Mouse (Mus musculus) myocyte (in vitro differentiated cells): Measurements from ENCODE around the gene Rpa2. TPM values are rescaled to one million over a fixed set of nuclear protein-coding genes. Genes with fewer than 3 reads are reported as not detected.

Source experiments
- H3K27me3 ChIP-seq: one replicate; pipeline ENCODE4 v1.6.1; 2011; ENCODE audit not compliant: control insufficient read depth, insufficient read depth, insufficient read length
- H3K36me3 ChIP-seq: one replicate; pipeline ENCODE4 v1.6.1; 2011; ENCODE audit not compliant: control insufficient read depth, insufficient read depth
- H3K4me2 ChIP-seq: one replicate; pipeline ENCODE4 v1.6.1; 2011; ENCODE audit warnings: low read depth, control low read depth
- H3K4me3 ChIP-seq: one replicate; pipeline ENCODE4 v1.5.1; 2011; ENCODE audit warnings: mild to moderate bottlenecking, control low read depth, moderate library complexity
- H3K79me2 ChIP-seq: one replicate; pipeline ENCODE4 v1.6.1; 2011; ENCODE audit not compliant: control insufficient read depth, insufficient read depth
- H3ac ChIP-seq: one replicate; pipeline ENCODE4 v1.6.1; 2011; ENCODE audit not compliant: control insufficient read depth, insufficient read length
- CEBPB ChIP-seq: IDR thresholded peaks from 2 replicates; pipeline ENCODE4 v1.6.1; 2011; ENCODE audit warnings: mild to moderate bottlenecking, moderate library complexity; ENCODE audit not compliant: poor library complexity, insufficient read depth, severe bottlenecking
- E2F4 ChIP-seq: IDR thresholded peaks from one replicate; pipeline ENCODE4 v1.6.1; 2011; ENCODE audit warnings: mild to moderate bottlenecking, control low read depth, moderate library complexity; ENCODE audit not compliant: insufficient read depth
- MAX ChIP-seq: IDR thresholded peaks from one replicate; pipeline ENCODE4 v1.6.1; 2011; ENCODE audit warnings: low read depth, mild to moderate bottlenecking, control low read depth
- MYOD1 ChIP-seq, 3 experiments: IDR thresholded peaks; one replicate each; pipeline ENCODE4 v1.6.1; 2011; ENCODE audit warnings: control low read depth in 2 of 3, low read depth in 2 of 3, mild to moderate bottlenecking in 2 of 3, moderate library complexity in 1 of 3; ENCODE audit not compliant: insufficient read length in 2 of 3, control insufficient read depth in 1 of 3
- MYOG ChIP-seq, 3 experiments: IDR thresholded peaks; one replicate each; pipeline ENCODE4 v1.6.1; 2011; ENCODE audit warnings: control low read depth in 2 of 3, low read depth in 2 of 3, mild to moderate bottlenecking in 2 of 3; ENCODE audit not compliant: insufficient read length in 2 of 3, control insufficient read depth in 1 of 3, insufficient read depth in 1 of 3
- POLR2A ChIP-seq: IDR thresholded peaks from one replicate; pipeline ENCODE4 v1.6.1; 2011; ENCODE audit warnings: low read depth, mild to moderate bottlenecking, control low read depth, moderate library complexity; ENCODE audit not compliant: insufficient read length
- POLR2AphosphoS2 ChIP-seq: IDR thresholded peaks from one replicate; pipeline ENCODE4 v1.6.1; 2011; ENCODE audit warnings: low read depth, control low read depth; ENCODE audit not compliant: insufficient read length
- REST ChIP-seq: IDR thresholded peaks from one replicate; pipeline ENCODE4 v1.6.1; 2011; ENCODE audit warnings: mild to moderate bottlenecking, control low read depth, moderate library complexity; ENCODE audit not compliant: insufficient read depth, insufficient read length
- SRF ChIP-seq: IDR thresholded peaks from one replicate; pipeline ENCODE4 v1.6.1; 2011; ENCODE audit warnings: low read depth; ENCODE audit not compliant: control insufficient read depth, insufficient read length
- TCF12 ChIP-seq: IDR thresholded peaks from one replicate; pipeline ENCODE4 v1.6.1; 2011; ENCODE audit warnings: mild to moderate bottlenecking, control low read depth; ENCODE audit not compliant: poor library complexity, insufficient read depth, severe bottlenecking
- TCF3 ChIP-seq: IDR thresholded peaks from one replicate; pipeline ENCODE4 v1.6.1; 2011; ENCODE audit warnings: low read depth, control low read depth; ENCODE audit not compliant: insufficient read length
- USF1 ChIP-seq: IDR thresholded peaks from one replicate; pipeline ENCODE4 v1.6.1; 2011; ENCODE audit warnings: low read depth, mild to moderate bottlenecking, control low read depth, moderate library complexity
- polyA plus RNA-seq: library from polyadenylated mRNA; unstranded; fragments of >200 nt; fragmentation: generic; extraction: Trizol; gene quantifications from one replicate; pipeline ENCODE4 v1.2.1, GENCODE M21; 2012; ENCODE audit warnings: missing spikeins

The Rpa2 gene
- polyA plus RNA-seq, 1 experiment: 13.9 TPM

DNA sequence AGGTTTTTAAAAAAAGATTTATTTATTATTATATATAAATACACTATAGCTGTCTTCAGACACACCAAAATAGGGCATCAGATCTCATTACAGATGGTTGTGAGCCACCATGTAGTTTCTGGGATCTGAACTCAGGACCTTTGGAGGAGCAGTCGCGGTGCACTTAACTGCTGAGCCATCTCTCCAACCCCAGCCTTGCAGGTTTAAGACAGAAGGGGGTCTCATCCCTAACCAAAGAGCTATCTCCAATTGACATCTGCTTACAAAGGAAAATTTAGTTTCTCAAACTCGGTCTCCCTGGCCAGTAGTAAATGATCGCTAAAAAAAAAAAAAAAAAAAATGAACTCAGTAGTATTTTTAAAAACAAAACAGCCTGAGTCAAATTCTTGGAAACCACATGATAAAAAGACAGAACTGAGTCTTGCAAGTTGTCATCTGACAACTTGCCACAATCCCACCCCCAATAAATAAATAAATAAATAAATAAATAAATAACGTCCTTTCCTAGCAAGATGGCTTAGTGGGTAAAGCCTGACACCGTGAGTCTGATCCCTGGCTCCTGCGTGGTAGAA, 38.6 kb downstream of the Rpa2 start:
- no peaks in the 10 kb centered on the region for H3K36me3 ChIP-seq
- no peak overlapping the region for H3K4me3 ChIP-seq
- no peak overlapping the region for H3K4me2 ChIP-seq
- no peak overlapping the region for H3ac ChIP-seq
- H3K27me3 ChIP-seq: no peaks in the 10 kb centered on the region
- TF ChIP-seq MYOD1 (IDR thresholded peaks at IDR 0.05; ENCODE audit: control insufficient read depth in 1 of 3, insufficient read length in 2 of 3, low read depth in 2 of 3): no peak
- H3K79me2 ChIP-seq: no peaks in the 10 kb centered on the region

- Histone ChIP-seq H3K36me3 (no peaks in the 10 kb centered on the region), H3K4me3 (no peak overlapping the region), H3K4me2 (peak overlapping the region; percentile 57), H3K79me2 (no peaks in the 10 kb centered on the region), H3K27me3 (no peaks in the 10 kb centered on the region), H3ac (no peak overlapping the region)
- TF ChIP-seq MYOD1 (IDR thresholded peaks at IDR 0.05; ENCODE audit: control insufficient read depth in 1 of 3, insufficient read length in 2 of 3, low read depth in 2 of 3) (peak; percentile 84 to 92 (median 86)), TCF3 (no peak), REST (no peak), MAX (no peak), TCF12 (peak; percentile 4), MYOG (IDR thresholded peaks at IDR 0.05; ENCODE audit: control insufficient read depth in 1 of 3, insufficient read depth in 1 of 3, insufficient read length in 2 of 3, low read depth in 2 of 3) (no peak)
Observed at GRCm38 (mm10) chr4:132807771-132808641, 39.9 kb downstream of the Rpa2 start.

- no peak overlapping the region for H3K4me3 ChIP-seq
- H3K4me2 ChIP-seq: no peak overlapping the region
- no peaks in the 10 kb centered on the region for H3K27me3 ChIP-seq
- no peak overlapping the region for H3ac ChIP-seq
- H3K36me3 ChIP-seq: no peaks in the 10 kb centered on the region
- TF ChIP-seq REST (no peak), SRF (no peak), E2F4 (no peak), MAX (no peak), MYOG (IDR thresholded peaks at IDR 0.05; ENCODE audit: control insufficient read depth in 1 of 3, insufficient read depth in 1 of 3, insufficient read length in 2 of 3, low read depth in 2 of 3) (no peak), POLR2A (no peak), TCF3 (no peak), MYOD1 (IDR thresholded peaks at IDR 0.05; ENCODE audit: control insufficient read depth in 1 of 3, insufficient read length in 2 of 3, low read depth in 2 of 3) (no peak), CEBPB (no peak), TCF12 (no peak)
- no peaks in the 10 kb centered on the region for H3K79me2 ChIP-seq
Observed at GRCm38 (mm10) chr4:132809621-132810020, 41.5 kb downstream of the Rpa2 start.

- H3K27me3 ChIP-seq: no peaks in the 10 kb centered on the region
- H3K4me3 ChIP-seq: no peak overlapping the region
- no peak overlapping the region for H3K4me2 ChIP-seq
- H3K36me3 ChIP-seq: no peaks in the 10 kb centered on the region
- no peak overlapping the region for H3ac ChIP-seq
- TF ChIP-seq POLR2AphosphoS2: no peak
- no peak for TF ChIP-seq MYOG (IDR thresholded peaks at IDR 0.05; ENCODE audit: control insufficient read depth in 1 of 3, insufficient read depth in 1 of 3, insufficient read length in 2 of 3, low read depth in 2 of 3)
- H3K79me2 ChIP-seq: no peaks in the 10 kb centered on the region
Observed at GRCm38 (mm10) chr4:132816404-132816803, 48.3 kb downstream of the Rpa2 start.

GRCm38 (mm10) chr4:132816855-132817254, 48.7 kb downstream of the Rpa2 start:
- Histone ChIP-seq H3K4me2 (no peak overlapping the region), H3K4me3 (no peak overlapping the region), H3K27me3 (no peaks in the 10 kb centered on the region), H3ac (no peak overlapping the region), H3K79me2 (no peaks in the 10 kb centered on the region), H3K36me3 (no peaks in the 10 kb centered on the region)
- no peak for TF ChIP-seq SRF
- no peak for TF ChIP-seq USF1
- TF ChIP-seq E2F4: no peak
- TF ChIP-seq POLR2A: no peak
- no peak for TF ChIP-seq MYOG (IDR thresholded peaks at IDR 0.05; ENCODE audit: control insufficient read depth in 1 of 3, insufficient read depth in 1 of 3, insufficient read length in 2 of 3, low read depth in 2 of 3)
- no peak for TF ChIP-seq POLR2AphosphoS2
- TF ChIP-seq MAX: no peak
- no peak for TF ChIP-seq TCF12
- TF ChIP-seq TCF3: no peak
- TF ChIP-seq MYOD1 (IDR thresholded peaks at IDR 0.05; ENCODE audit: control insufficient read depth in 1 of 3, insufficient read length in 2 of 3, low read depth in 2 of 3): no peak
- TF ChIP-seq CEBPB: no peak
- TF ChIP-seq REST: no peak
